Mouse (Mus musculus): ENCODE results near the gene Phldb3. TPM values are rescaled to one million over a fixed set of nuclear protein-coding genes. Genes with fewer than 3 reads are reported as not detected.

Gene Phldb3
- polyA plus RNA-seq, 1 experiment = 4.1 TPM

DNA sequence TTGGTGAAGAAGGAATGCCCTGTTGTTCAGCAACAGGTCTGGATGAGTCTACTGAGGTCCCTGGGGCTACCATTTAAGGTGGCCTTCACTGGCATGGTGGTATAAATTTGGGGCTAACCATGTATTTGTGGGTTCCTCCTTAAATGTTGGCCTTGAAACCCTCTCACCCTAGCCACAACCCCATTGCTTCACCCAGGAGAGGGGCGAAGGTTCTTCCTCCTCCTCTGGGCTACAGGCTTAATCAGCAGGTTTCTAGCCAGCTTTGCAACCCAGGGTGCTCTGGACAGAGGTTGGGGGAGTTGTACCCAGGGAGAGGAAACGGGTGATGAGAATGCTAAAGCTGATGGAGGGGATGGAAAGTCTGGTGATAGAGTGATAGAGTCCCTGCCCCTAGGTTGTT lies 15.1 kb upstream of the Phldb3 start:
- TF ChIP-seq CTCF (IDR thresholded peaks at IDR 0.05; ENCODE audit: control insufficient read depth, insufficient read depth, insufficient read length) (no peak), MAX (IDR thresholded peaks at IDR 0.05) (no peak), FOSL1 (IDR thresholded peaks at IDR 0.05; ENCODE audit: insufficient read depth, low read length, poor library complexity, severe bottlenecking) (no peak), USF1 (IDR thresholded peaks at IDR 0.05; ENCODE audit: low read depth) (no peak), MYOG (IDR thresholded peaks at IDR 0.05; ENCODE audit: control insufficient read depth, extremely low read depth, insufficient read length) (no peak), MYOD1 (IDR thresholded peaks at IDR 0.05; ENCODE audit: control insufficient read depth, insufficient read length, low read depth) (no peak), CEBPB (IDR thresholded peaks at IDR 0.05; ENCODE audit: low read depth) (no peak)
- Histone ChIP-seq H3K4me3 (ENCODE audit: insufficient read depth, poor library complexity, severe bottlenecking) (no peak overlapping the region), H3K27me3 (ENCODE audit: control insufficient read depth, insufficient read depth, insufficient read length) (no peaks in the 10 kb centered on the region), H3K79me3 (ENCODE audit: low read depth) (no peaks in the 10 kb centered on the region), H3K36me3 (ENCODE audit: control insufficient read depth, insufficient read depth) (no peaks in the 10 kb centered on the region), H3K79me2 (ENCODE audit: control insufficient read depth, insufficient read depth) (no peaks in the 10 kb centered on the region), H3ac (ENCODE audit: control insufficient read depth, insufficient read length, low read depth) (no peak overlapping the region)

DNA sequence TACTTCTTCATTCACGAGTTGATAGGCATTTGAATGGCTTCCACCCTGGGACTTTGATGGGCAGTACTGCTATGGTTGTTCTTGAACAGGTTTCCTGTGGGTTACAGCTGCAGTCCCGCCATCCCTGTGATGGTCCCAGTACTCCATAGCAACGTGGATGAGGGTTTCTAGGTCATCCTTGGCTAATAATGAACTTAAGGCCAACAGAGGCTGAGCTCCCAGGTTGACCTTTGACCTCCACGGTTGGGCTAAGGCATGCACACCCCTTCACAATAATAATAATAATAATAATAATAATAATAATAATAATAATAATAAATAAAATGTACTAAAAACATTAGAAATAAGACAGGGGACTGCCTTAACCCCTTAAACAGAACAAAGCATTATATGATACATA lies 12.4 kb upstream of the Phldb3 start:
- H3K27me3 ChIP-seq (ENCODE audit: control insufficient read depth, insufficient read depth, insufficient read length) = no peaks in the 10 kb centered on the region

DNA sequence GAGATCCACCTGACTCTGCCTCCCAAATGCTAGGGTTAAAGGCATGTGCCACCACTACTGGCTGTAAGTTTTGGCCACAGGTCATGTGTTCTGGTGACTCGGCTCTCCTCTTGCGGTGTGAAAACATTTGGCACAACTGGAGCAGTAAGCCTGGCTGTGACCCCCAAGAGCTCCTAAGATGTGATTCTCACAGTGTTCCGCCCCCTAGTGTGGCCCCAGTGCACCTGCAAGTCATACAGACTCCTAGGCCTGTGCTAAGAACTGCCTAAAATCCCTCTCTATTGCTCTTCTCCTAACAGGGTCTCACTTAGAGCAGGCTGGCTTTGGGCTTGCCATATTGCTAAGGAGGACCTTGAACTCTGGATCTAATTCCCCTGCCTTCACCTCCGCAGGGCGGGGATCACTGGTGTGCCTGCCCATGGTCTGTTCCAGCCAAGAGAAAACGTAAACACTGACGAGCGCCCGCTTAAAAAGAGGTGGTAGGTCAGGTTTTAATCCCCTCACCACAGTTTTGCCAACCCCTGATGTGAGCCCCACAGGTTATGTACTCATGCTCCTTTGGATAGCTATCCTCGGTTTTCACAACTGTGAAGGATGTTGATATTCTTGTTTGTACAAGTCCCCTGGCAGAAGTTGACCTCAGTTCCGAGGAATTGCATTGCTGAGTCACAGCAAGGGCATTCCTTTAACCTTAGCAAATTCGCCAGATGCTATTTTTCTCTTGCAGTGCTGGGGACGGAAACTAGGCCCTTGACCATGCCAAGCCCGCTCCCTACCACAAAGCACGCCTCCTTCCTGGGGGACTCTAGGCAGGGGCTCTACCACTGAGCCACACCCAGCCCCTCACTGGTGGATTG lies 11.1 kb upstream of the Phldb3 start:
- no peaks in the 10 kb centered on the region for H3K79me3 ChIP-seq (ENCODE audit: low read depth)
- TF ChIP-seq FOSL1 (IDR thresholded peaks at IDR 0.05; ENCODE audit: insufficient read depth, low read length, poor library complexity, severe bottlenecking) (peak; percentile 43), MYOD1 (IDR thresholded peaks at IDR 0.05; ENCODE audit: control insufficient read depth, insufficient read length, low read depth) (peak; percentile 27), USF1 (IDR thresholded peaks at IDR 0.05; ENCODE audit: low read depth) (no peak)

More for the DNA sequence above, 12.4 kb upstream of the Phldb3 start:
- H3ac ChIP-seq (ENCODE audit: control insufficient read depth, insufficient read length, low read depth) = no peak overlapping the region
- no peak overlapping the region for H3K4me3 ChIP-seq (ENCODE audit: insufficient read depth, poor library complexity, severe bottlenecking)
- no peaks in the 10 kb centered on the region for H3K36me3 ChIP-seq (ENCODE audit: control insufficient read depth, insufficient read depth)
- H3K79me3 ChIP-seq (ENCODE audit: low read depth) = no peaks in the 10 kb centered on the region
- TF ChIP-seq MYOD1 (IDR thresholded peaks at IDR 0.05; ENCODE audit: control insufficient read depth, insufficient read length, low read depth) (no peak), CTCF (IDR thresholded peaks at IDR 0.05; ENCODE audit: control insufficient read depth, insufficient read depth, insufficient read length) (no peak), MYOG (IDR thresholded peaks at IDR 0.05; ENCODE audit: control insufficient read depth, extremely low read depth, insufficient read length) (no peak), FOSL1 (IDR thresholded peaks at IDR 0.05; ENCODE audit: insufficient read depth, low read length, poor library complexity, severe bottlenecking) (no peak), CEBPB (IDR thresholded peaks at IDR 0.05; ENCODE audit: low read depth) (no peak), MAX (IDR thresholded peaks at IDR 0.05) (no peak), USF1 (IDR thresholded peaks at IDR 0.05; ENCODE audit: low read depth) (no peak)
- H3K79me2 ChIP-seq (ENCODE audit: control insufficient read depth, insufficient read depth) = no peaks in the 10 kb centered on the region

DNA sequence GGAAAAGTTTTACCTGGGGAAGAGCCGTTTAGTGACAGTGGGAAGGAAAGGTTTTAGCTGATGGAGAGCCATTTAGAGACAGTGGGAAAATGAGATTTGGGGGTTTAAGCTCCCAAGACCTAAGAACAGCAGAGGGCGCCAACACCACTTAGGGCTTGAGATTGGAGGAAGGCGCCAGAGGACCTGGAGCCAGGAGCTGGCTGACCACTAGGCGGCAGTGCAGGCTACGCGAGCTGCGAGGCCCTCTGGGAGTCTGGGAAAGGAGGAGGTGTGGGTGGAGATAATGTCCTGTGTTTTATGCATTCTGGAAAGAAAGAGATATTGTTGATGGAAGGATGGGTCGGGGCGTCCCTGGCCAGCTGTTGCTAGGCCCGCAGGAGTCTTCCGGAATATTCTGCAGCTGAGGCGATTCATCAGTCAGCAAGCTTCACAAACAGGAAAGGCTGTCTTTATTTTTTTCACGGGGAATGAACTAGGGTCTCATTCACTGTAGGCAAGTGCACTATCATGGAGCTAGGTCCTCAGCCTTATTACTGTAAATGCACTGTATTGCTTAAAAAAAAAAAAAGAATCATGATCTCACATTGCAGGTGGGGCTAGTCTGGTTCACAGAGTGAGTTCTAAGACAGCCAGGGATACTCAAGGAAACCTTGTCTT lies 9.5 kb upstream of the Phldb3 start:
- H3K36me3 ChIP-seq (ENCODE audit: control insufficient read depth, insufficient read depth) = no peaks in the 10 kb centered on the region

More for the DNA sequence above, 11.1 kb upstream of the Phldb3 start:
- H3ac ChIP-seq (ENCODE audit: control insufficient read depth, insufficient read length, low read depth) = no peak overlapping the region
- H3K27me3 ChIP-seq (ENCODE audit: control insufficient read depth, insufficient read depth, insufficient read length) = no peaks in the 10 kb centered on the region
- H3K4me3 ChIP-seq (ENCODE audit: insufficient read depth, poor library complexity, severe bottlenecking) = no peak overlapping the region
- no peaks in the 10 kb centered on the region for H3K36me3 ChIP-seq (ENCODE audit: control insufficient read depth, insufficient read depth)
- no peaks in the 10 kb centered on the region for H3K79me2 ChIP-seq (ENCODE audit: control insufficient read depth, insufficient read depth)

DNA sequence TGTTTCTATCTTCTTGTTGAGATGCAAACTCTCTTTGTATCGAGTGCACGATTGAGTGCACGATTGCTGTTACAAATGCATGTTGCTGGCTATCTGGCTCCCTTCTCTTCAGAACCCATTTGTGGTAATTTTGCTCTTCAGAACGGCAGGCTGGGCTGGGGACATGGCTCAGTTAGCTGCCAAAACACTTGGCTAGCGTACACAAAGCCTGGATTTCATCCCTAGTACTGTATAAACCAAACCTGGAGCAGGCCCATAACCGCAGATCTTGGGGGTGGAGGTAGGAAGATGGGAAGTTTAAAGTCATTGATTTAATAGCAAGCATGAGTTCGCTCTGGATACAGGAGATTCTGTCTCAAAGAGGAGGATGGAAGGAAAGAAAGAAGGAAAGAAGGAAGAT lies 5.0 kb upstream of the Phldb3 start:
- Histone ChIP-seq H3K79me3 (ENCODE audit: low read depth) (no peaks in the 10 kb centered on the region), H3K4me3 (ENCODE audit: insufficient read depth, poor library complexity, severe bottlenecking) (no peak overlapping the region), H3K27me3 (ENCODE audit: control insufficient read depth, insufficient read depth, insufficient read length) (no peaks in the 10 kb centered on the region), H3ac (ENCODE audit: control insufficient read depth, insufficient read length, low read depth) (no peak overlapping the region), H3K79me2 (ENCODE audit: control insufficient read depth, insufficient read depth) (no peaks in the 10 kb centered on the region), H3K36me3 (ENCODE audit: control insufficient read depth, insufficient read depth) (no peaks in the 10 kb centered on the region)
- TF ChIP-seq USF1 (IDR thresholded peaks at IDR 0.05; ENCODE audit: low read depth) (no peak), FOSL1 (IDR thresholded peaks at IDR 0.05; ENCODE audit: insufficient read depth, low read length, poor library complexity, severe bottlenecking) (no peak), CTCF (IDR thresholded peaks at IDR 0.05; ENCODE audit: control insufficient read depth, insufficient read depth, insufficient read length) (no peak), MYOD1 (IDR thresholded peaks at IDR 0.05; ENCODE audit: control insufficient read depth, insufficient read length, low read depth) (no peak), CEBPB (IDR thresholded peaks at IDR 0.05; ENCODE audit: low read depth) (no peak), MAX (IDR thresholded peaks at IDR 0.05) (no peak), MYOG (IDR thresholded peaks at IDR 0.05; ENCODE audit: control insufficient read depth, extremely low read depth, insufficient read length) (no peak)

More for the DNA sequence above, 9.5 kb upstream of the Phldb3 start:
- H3K79me3 ChIP-seq (ENCODE audit: low read depth) = no peaks in the 10 kb centered on the region
- no peak overlapping the region for H3K4me3 ChIP-seq (ENCODE audit: insufficient read depth, poor library complexity, severe bottlenecking)
- no peak overlapping the region for H3ac ChIP-seq (ENCODE audit: control insufficient read depth, insufficient read length, low read depth)
- no peaks in the 10 kb centered on the region for H3K27me3 ChIP-seq (ENCODE audit: control insufficient read depth, insufficient read depth, insufficient read length)
- no peaks in the 10 kb centered on the region for H3K79me2 ChIP-seq (ENCODE audit: control insufficient read depth, insufficient read depth)
- no peak for TF ChIP-seq USF1 (IDR thresholded peaks at IDR 0.05; ENCODE audit: low read depth)
- no peak for TF ChIP-seq CEBPB (IDR thresholded peaks at IDR 0.05; ENCODE audit: low read depth)
- TF ChIP-seq CTCF (IDR thresholded peaks at IDR 0.05; ENCODE audit: control insufficient read depth, insufficient read depth, insufficient read length) = peak; percentile 99
- TF ChIP-seq FOSL1 (IDR thresholded peaks at IDR 0.05; ENCODE audit: insufficient read depth, low read length, poor library complexity, severe bottlenecking) = no peak
- TF ChIP-seq MYOD1 (IDR thresholded peaks at IDR 0.05; ENCODE audit: control insufficient read depth, insufficient read length, low read depth) = peak; percentile 15

Measured in C2C12 (cell line).